Mouse (Mus musculus) erythroid progenitor cell, adult 5-6 weeks (primary cell): ENCODE data around the gene Cgnl1. TPM values are rescaled to one million over a fixed set of nuclear protein-coding genes. Genes with fewer than 3 reads are reported as not detected.

ENCODE experiments used
- ATAC-seq: replicated peaks from 2 replicates; pipeline ENCODE4 v1.8.0; 2016; ENCODE audit warnings: moderate number of reproducible peaks, mild to moderate bottlenecking, moderate TSS enrichment, inconsistent platforms; ENCODE audit not compliant: poor library complexity, low FRiP score, severe bottlenecking
- total RNA-seq, 2 experiments: library from RNA; stranded (forward) in 1 of 2; stranded (reverse) in 1 of 2; fragments of 150-400 nt in 1 of 2; fragments of 186-747, 209-891 nt in 1 of 2; gene quantifications; 2 replicates each; pipeline versions ENCODE4 v1.2.3 to v1.2.4; 2015 to 2017; ENCODE audit warnings: low replicate concordance in 2 of 2

Cgnl1 gene
- total RNA-seq, 2 experiments from 2014 or later, result not detected

GRCm38 (mm10) chr9:71599861-71600260 is 171.5 kb downstream of the Cgnl1 start:
- no peak for ATAC-seq

- ATAC-seq, result no peak
Measured at GRCm38 (mm10) chr9:71596888-71597287, 174.5 kb downstream of the Cgnl1 start.

GRCm38 (mm10) chr9:71592577-71593285 is 178.7 kb downstream of the Cgnl1 start:
- ATAC-seq, result no peak

GRCm38 (mm10) chr9:71591938-71592548 is 179.4 kb downstream of the Cgnl1 start, which contains the start of gene Myzap:
TSS of gene Myzap (minus strand) at chr9:71592360.
- ATAC-seq, result peak; percentile 79

- no peak for ATAC-seq
Measured at GRCm38 (mm10) chr9:71591106-71591505, 180.3 kb downstream of the Cgnl1 start.

GRCm38 (mm10) chr9:71589771-71590170 is 181.6 kb downstream of the Cgnl1 start:
- no peak for ATAC-seq

- no peak for ATAC-seq
Measured at GRCm38 (mm10) chr9:71588930-71589592, 182.3 kb downstream of the Cgnl1 start.

- ATAC-seq, result no peak
Measured at GRCm38 (mm10) chr9:71586408-71586807, 185.0 kb downstream of the Cgnl1 start.

GRCm38 (mm10) chr9:71582771-71583170 is 188.6 kb downstream of the Cgnl1 start:
- no peak for ATAC-seq

GRCm38 (mm10) chr9:71578896-71579564 is 192.4 kb downstream of the Cgnl1 start:
- ATAC-seq, result no peak

Other genes starting within 250 kb of the Cgnl1 start
- gene Myzap, start 179.2 kb downstream of the Cgnl1 start, total RNA-seq (2015; ENCODE audit: low replicate concordance), result 1.3 and 2.2 TPM in 2 replicates
- 3.6 TPM in 1 of 2 replicates, not detected in the other for gene Myzap, start 179.2 kb downstream of the Cgnl1 start, total RNA-seq (2017; ENCODE audit: low replicate concordance)